Mouse (Mus musculus): ENCODE measurements around the gene Col23a1. TPM values are rescaled to one million over a fixed set of nuclear protein-coding genes. Genes with fewer than 3 reads are reported as not detected.

Gene Col23a1
- polyA plus RNA-seq, 1 experiment from 2014 or later = 8.0 TPM

GRCm38 (mm10) chr11:51485051-51485521 lies 195.4 kb downstream of the Col23a1 start:
- no peaks in the 10 kb centered on the region for H3K36me3 ChIP-seq
- H3K9me3 ChIP-seq (replicated peaks) = peaks cover 3% of the 10 kb centered on the region; the same call in 1 of the 2 replicates
- WGBS = 62% methylated on average over 8 of the region's 8 CpGs
- H3K27ac ChIP-seq (replicated peaks) = no peak overlapping the region; the same call in 1 of the 2 replicates
- peaks cover 15% of the 10 kb centered on the region for H3K4me1 ChIP-seq
- H3K27me3 ChIP-seq (ENCODE audit: low read depth, poor library complexity, severe bottlenecking) = no peaks in the 10 kb centered on the region
- no peak overlapping the region for H3K4me3 ChIP-seq
- DNase-seq (ENCODE audit: low spot score) = no peak

- Histone ChIP-seq H3K36me3 (no peaks in the 10 kb centered on the region), H3K27ac (replicated peaks) (peak overlapping the region; percentile 28; the same call in 1 of the 2 replicates), H3K27me3 (ENCODE audit: low read depth, poor library complexity, severe bottlenecking) (no peaks in the 10 kb centered on the region), H3K4me3 (no peak overlapping the region), H3K4me1 (peaks cover 15% of the 10 kb centered on the region), H3K9me3 (replicated peaks) (peaks cover 6% of the 10 kb centered on the region; the same call in 1 of the 2 replicates)
- DNase-seq (ENCODE audit: low spot score) = no peak
- 67% methylated on average over 10 of the region's 10 CpGs for WGBS
Observed at GRCm38 (mm10) chr11:51485775-51486464, 196.2 kb downstream of the Col23a1 start.

GRCm38 (mm10) chr11:51488813-51489212 lies 199.1 kb downstream of the Col23a1 start:
- H3K27me3 ChIP-seq (ENCODE audit: low read depth, poor library complexity, severe bottlenecking) = no peaks in the 10 kb centered on the region
- H3K36me3 ChIP-seq = no peaks in the 10 kb centered on the region
- WGBS = 58% methylated on average over 9 of the region's 9 CpGs
- H3K4me3 ChIP-seq = no peak overlapping the region
- H3K4me1 ChIP-seq = peaks cover 15% of the 10 kb centered on the region
- no peak for DNase-seq (ENCODE audit: low spot score)
- H3K27ac ChIP-seq (replicated peaks) = 0 out of 2 replicates have a peak overlapping the region, but pooled peaks have one; percentile 17
- H3K9me3 ChIP-seq (replicated peaks) = peaks cover 6% of the 10 kb centered on the region; the same call in 1 of the 2 replicates

GRCm38 (mm10) chr11:51493421-51493820 lies 203.7 kb downstream of the Col23a1 start:
- WGBS = 83% methylated on average over 4 of the region's 4 CpGs
- H3K4me1 ChIP-seq = peaks cover 6% of the 10 kb centered on the region
- no peak for DNase-seq (ENCODE audit: low spot score)
- peaks cover 6% of the 10 kb centered on the region; the same call in 1 of the 2 replicates for H3K9me3 ChIP-seq (replicated peaks)
- H3K36me3 ChIP-seq = no peaks in the 10 kb centered on the region
- H3K27ac ChIP-seq (replicated peaks) = no peak overlapping the region
- H3K27me3 ChIP-seq (ENCODE audit: low read depth, poor library complexity, severe bottlenecking) = no peaks in the 10 kb centered on the region
- no peak overlapping the region for H3K4me3 ChIP-seq

DNA sequence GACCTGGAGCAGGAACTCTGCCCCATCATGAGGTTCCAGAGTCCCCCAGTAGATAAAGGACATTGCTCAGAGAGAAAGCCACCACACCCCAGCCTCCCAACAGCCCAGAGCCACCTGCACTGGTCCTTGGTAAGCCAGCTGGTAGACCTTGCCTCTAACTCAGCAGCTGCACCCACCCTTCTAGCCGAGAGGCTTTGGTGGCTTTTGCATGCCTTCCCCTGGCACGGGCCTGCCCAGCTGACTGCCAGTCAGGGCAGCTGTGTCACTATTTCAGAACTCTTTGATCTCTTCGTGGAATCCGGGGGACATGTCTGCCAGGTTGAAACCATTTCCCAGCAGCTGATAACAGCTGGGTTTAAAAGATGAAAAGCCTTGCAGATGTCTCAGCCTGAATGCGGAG lies 204.5 kb downstream of the Col23a1 start:
- DNase-seq (ENCODE audit: low spot score) = no peak
- Histone ChIP-seq H3K36me3 (no peaks in the 10 kb centered on the region), H3K4me1 (no peaks in the 10 kb centered on the region), H3K27me3 (ENCODE audit: low read depth, poor library complexity, severe bottlenecking) (no peaks in the 10 kb centered on the region), H3K27ac (replicated peaks) (no peak overlapping the region), H3K4me3 (no peak overlapping the region), H3K9me3 (replicated peaks) (peaks cover 6% of the 10 kb centered on the region; the same call in 1 of the 2 replicates)
- 89% methylated on average over 5 of the region's 5 CpGs for WGBS

- H3K4me1 ChIP-seq = 0 out of 2 replicates have a peak, but pooled peaks cover 5% of the 10 kb centered on the region
- no peaks in the 10 kb centered on the region for H3K27me3 ChIP-seq (ENCODE audit: low read depth, poor library complexity, severe bottlenecking)
- no peaks in the 10 kb centered on the region for H3K36me3 ChIP-seq
- H3K9me3 ChIP-seq (replicated peaks) = no peaks in the 10 kb centered on the region
- no peak overlapping the region; the same call in 1 of the 2 replicates for H3K27ac ChIP-seq (replicated peaks)
- H3K4me3 ChIP-seq = no peak overlapping the region
- DNase-seq (ENCODE audit: low spot score) = no peak
Observed at GRCm38 (mm10) chr11:51499776-51500175, 210.1 kb downstream of the Col23a1 start.

DNA sequence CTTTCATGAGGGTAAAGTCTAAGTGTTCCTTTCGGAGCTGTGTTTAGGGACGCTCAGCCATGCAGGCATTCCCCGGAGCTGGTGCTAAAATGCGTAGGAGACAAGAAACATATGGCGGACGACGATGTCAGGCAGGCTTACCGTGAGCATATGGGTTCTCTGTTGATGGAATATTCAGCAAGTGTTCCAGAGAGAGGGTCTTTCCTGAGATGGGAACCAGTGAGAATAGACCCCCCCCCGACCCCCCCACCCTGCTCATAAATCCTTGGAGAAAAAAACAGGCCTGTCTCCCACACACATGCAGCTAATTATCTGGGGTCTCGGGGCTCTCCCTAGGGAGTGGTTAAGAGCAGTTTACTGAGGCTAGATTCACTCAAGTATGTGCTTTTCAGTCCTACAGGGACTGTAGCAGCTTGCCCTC lies 212.7 kb downstream of the Col23a1 start:
- no peaks in the 10 kb centered on the region for H3K27me3 ChIP-seq (ENCODE audit: low read depth, poor library complexity, severe bottlenecking)
- H3K9me3 ChIP-seq (replicated peaks) = no peaks in the 10 kb centered on the region
- DNase-seq (ENCODE audit: low spot score) = no peak
- WGBS = 86% methylated on average over 10 of the region's 10 CpGs
- H3K4me1 ChIP-seq = 0 out of 2 replicates have a peak, but pooled peaks cover 5% of the 10 kb centered on the region
- H3K36me3 ChIP-seq = no peaks in the 10 kb centered on the region
- H3K4me3 ChIP-seq = no peak overlapping the region
- H3K27ac ChIP-seq (replicated peaks) = no peak overlapping the region

- H3K9me3 ChIP-seq (replicated peaks) = no peaks in the 10 kb centered on the region
- no peaks in the 10 kb centered on the region for H3K36me3 ChIP-seq
- WGBS = 87% methylated on average over 3 of the region's 3 CpGs
- no peak overlapping the region for H3K27ac ChIP-seq (replicated peaks)
- H3K4me1 ChIP-seq = peaks cover 9% of the 10 kb centered on the region
- no peak for DNase-seq (ENCODE audit: low spot score)
- no peaks in the 10 kb centered on the region for H3K27me3 ChIP-seq (ENCODE audit: low read depth, poor library complexity, severe bottlenecking)
- no peak overlapping the region for H3K4me3 ChIP-seq
Observed at GRCm38 (mm10) chr11:51504946-51505345, 215.2 kb downstream of the Col23a1 start.

GRCm38 (mm10) chr11:51508053-51508452 lies 218.3 kb downstream of the Col23a1 start:
- Histone ChIP-seq H3K4me3 (no peak overlapping the region), H3K4me1 (peaks cover 6% of the 10 kb centered on the region), H3K27ac (replicated peaks) (0 out of 2 replicates have a peak overlapping the region, but pooled peaks have one; percentile 33), H3K36me3 (no peaks in the 10 kb centered on the region), H3K27me3 (ENCODE audit: low read depth, poor library complexity, severe bottlenecking) (no peaks in the 10 kb centered on the region), H3K9me3 (replicated peaks) (no peaks in the 10 kb centered on the region)
- DNase-seq (ENCODE audit: low spot score) = no peak
- WGBS = 66% methylated on average over 6 of the region's 6 CpGs

DNA sequence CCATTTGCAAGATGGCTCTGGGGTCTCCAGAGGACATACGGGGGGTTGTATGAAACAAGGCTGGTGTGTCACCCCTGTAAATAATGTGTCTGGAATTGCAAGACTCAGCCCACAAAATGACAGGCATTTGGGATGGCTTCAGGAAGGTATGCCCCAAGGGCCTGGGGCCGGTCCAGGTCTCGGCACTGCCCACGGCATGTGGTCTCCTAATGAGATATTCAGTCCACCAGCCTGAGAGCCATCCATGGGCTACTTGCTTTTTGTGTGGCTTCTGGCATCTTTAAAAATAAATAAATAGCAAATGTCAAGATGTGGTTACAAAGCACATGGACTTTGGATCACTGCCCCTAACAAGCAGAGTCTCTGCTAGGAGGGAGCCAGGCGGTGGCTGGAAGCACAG lies 219.5 kb downstream of the Col23a1 start:
- Histone ChIP-seq H3K4me1 (peaks cover 6% of the 10 kb centered on the region), H3K4me3 (no peak overlapping the region), H3K36me3 (no peaks in the 10 kb centered on the region), H3K27ac (replicated peaks) (no peak overlapping the region), H3K9me3 (replicated peaks) (no peaks in the 10 kb centered on the region), H3K27me3 (ENCODE audit: low read depth, poor library complexity, severe bottlenecking) (no peaks in the 10 kb centered on the region)
- WGBS = 90% methylated on average over 5 of the region's 5 CpGs
- no peak for DNase-seq (ENCODE audit: low spot score)

GRCm38 (mm10) chr11:51513019-51513418 lies 223.3 kb downstream of the Col23a1 start:
- DNase-seq (ENCODE audit: low spot score) = no peak
- Histone ChIP-seq H3K4me3 (no peak overlapping the region), H3K36me3 (no peaks in the 10 kb centered on the region), H3K9me3 (replicated peaks) (peaks cover 1% of the 10 kb centered on the region; the same call in 1 of the 2 replicates), H3K27ac (replicated peaks) (no peak overlapping the region), H3K4me1 (peaks cover 7% of the 10 kb centered on the region), H3K27me3 (ENCODE audit: low read depth, poor library complexity, severe bottlenecking) (no peaks in the 10 kb centered on the region)
- 92% methylated on average over 6 of the region's 6 CpGs for WGBS

DNA sequence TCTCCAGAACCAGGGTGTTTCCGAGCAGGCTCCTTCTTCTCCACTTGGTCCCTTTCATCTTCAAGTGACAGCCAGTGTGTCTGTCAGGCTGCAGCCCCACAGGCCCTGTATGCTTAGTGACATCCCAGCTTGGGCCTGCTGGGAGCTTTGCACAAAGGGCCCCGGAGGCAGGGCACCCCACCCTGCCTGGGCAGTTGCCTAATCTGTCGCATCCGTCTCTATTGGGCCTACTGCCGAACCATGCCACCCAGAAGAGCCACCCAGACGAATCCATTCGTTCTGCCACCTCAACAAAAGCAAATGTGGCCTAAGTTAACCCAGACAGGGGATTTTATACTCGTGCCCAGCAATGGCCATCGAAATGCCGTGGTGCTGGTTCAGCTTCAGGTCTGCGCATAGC lies 225.6 kb downstream of the Col23a1 start:
- H3K9me3 ChIP-seq (replicated peaks) = peaks cover 6% of the 10 kb centered on the region; the same call in 1 of the 2 replicates
- 84% methylated on average over 11 of the region's 11 CpGs for WGBS
- H3K27me3 ChIP-seq (ENCODE audit: low read depth, poor library complexity, severe bottlenecking) = no peaks in the 10 kb centered on the region
- no peaks in the 10 kb centered on the region for H3K36me3 ChIP-seq
- H3K27ac ChIP-seq (replicated peaks) = no peak overlapping the region
- no peak overlapping the region for H3K4me3 ChIP-seq
- peaks cover 5% of the 10 kb centered on the region; the same call in 1 of the 2 replicates for H3K4me1 ChIP-seq
- DNase-seq (ENCODE audit: low spot score) = no peak

- H3K27me3 ChIP-seq (ENCODE audit: low read depth, poor library complexity, severe bottlenecking) = no peaks in the 10 kb centered on the region
- WGBS = 97% methylated on average over 3 of the region's 3 CpGs
Observed at GRCm38 (mm10) chr11:51518100-51518499, 228.4 kb downstream of the Col23a1 start.

More at GRCm38 (mm10) chr11:51518100-51518499, 228.4 kb downstream of the Col23a1 start:
- peaks cover 5% of the 10 kb centered on the region; the same call in 1 of the 2 replicates for H3K4me1 ChIP-seq
- peaks cover 6% of the 10 kb centered on the region; the same call in 1 of the 2 replicates for H3K9me3 ChIP-seq (replicated peaks)
- no peaks in the 10 kb centered on the region for H3K36me3 ChIP-seq
- DNase-seq (ENCODE audit: low spot score) = no peak
- H3K27ac ChIP-seq (replicated peaks) = no peak overlapping the region
- H3K4me3 ChIP-seq = no peak overlapping the region

All from midbrain, embryonic 10.5 days (tissue).